Mouse (Mus musculus) forebrain, embryonic 11.5 days (tissue): Measurements from ENCODE around the gene Gpc4. TPM values are rescaled to one million over a fixed set of nuclear protein-coding genes. Genes with fewer than 3 reads are reported as not detected.

Source experiments
- ATAC-seq: fragments of 200-750 bp; cut with Nextera tagmentation; replicated peaks from 2 replicates; pipeline ENCODE4 v1.8.0; 2017; ENCODE audit warnings: moderate TSS enrichment; ENCODE audit not compliant: low FRiP score
- DNase-seq: peaks from one replicate; pipeline ENCODE4 v3.0.0-alpha.2; 2017; ENCODE audit warnings: low spot score
- H3K27ac ChIP-seq: fragments of 300-500 bp; sonication (generic); 2 replicates; pipeline ENCODE4 v1.5.1; 2014; ENCODE audit warnings: low read depth, low read length
- H3K27me3 ChIP-seq: fragments of 300-500 bp; sonication (generic); 2 replicates; pipeline ENCODE4 v1.6.1; 2014; ENCODE audit warnings: mild to moderate bottlenecking, low read length, mixed read lengths; ENCODE audit not compliant: control insufficient read depth, insufficient read depth
- H3K36me3 ChIP-seq: fragments of 300-500 bp; sonication (generic); 2 replicates; pipeline ENCODE4 v1.6.1; 2014; ENCODE audit warnings: mild to moderate bottlenecking, low read length, moderate library complexity, mixed read lengths; ENCODE audit not compliant: control insufficient read depth, insufficient read depth
- H3K4me1 ChIP-seq: fragments of 300-500 bp; sonication (generic); replicated peaks from 2 replicates; pipeline ENCODE4 v1.6.1; 2014; ENCODE audit warnings: low read length, mixed read lengths; ENCODE audit not compliant: control insufficient read depth, insufficient read depth
- H3K4me2 ChIP-seq: fragments of 300-500 bp; sonication (generic); 2 replicates; pipeline ENCODE4 v1.6.1; 2014; ENCODE audit warnings: low read depth, mild to moderate bottlenecking, low read length, moderate library complexity, mixed read lengths; ENCODE audit not compliant: severe bottlenecking
- H3K4me3 ChIP-seq: fragments of 300-500 bp; sonication (generic); 2 replicates; pipeline ENCODE4 v1.5.1; 2014; ENCODE audit warnings: low read depth, low read length
- H3K9ac ChIP-seq: fragments of 300-500 bp; sonication (generic); 2 replicates; pipeline ENCODE4 v1.6.1; 2014; ENCODE audit warnings: low read length
- H3K9me3 ChIP-seq: fragments of 300-500 bp; sonication (generic); 2 replicates; pipeline ENCODE4 v1.6.1; 2016; ENCODE audit warnings: low read length, mixed read lengths; ENCODE audit not compliant: control insufficient read depth
- WGBS: fragments of 180-500 bp; shearing (Covaris S2); extraction: QIAGEN DNeasy Blood & Tissue Kit; methylation state at CpG from one replicate; pipeline ENCODE4 v1.1.7; 2014; 5-methylcytosine and 5-hydroxymethylcytosine counted together
- polyA plus RNA-seq: library from polyadenylated mRNA; unstranded; fragments of >200 nt; fragmentation: Nextera tagmentation; extraction: Ambion mirVana; gene quantifications from 2 replicates; pipeline ENCODE4 v1.2.1, GENCODE M21; 2014

The Gpc4 gene
- polyA plus RNA-seq, 1 experiment from 2014 or later: 80.9 TPM

DNA sequence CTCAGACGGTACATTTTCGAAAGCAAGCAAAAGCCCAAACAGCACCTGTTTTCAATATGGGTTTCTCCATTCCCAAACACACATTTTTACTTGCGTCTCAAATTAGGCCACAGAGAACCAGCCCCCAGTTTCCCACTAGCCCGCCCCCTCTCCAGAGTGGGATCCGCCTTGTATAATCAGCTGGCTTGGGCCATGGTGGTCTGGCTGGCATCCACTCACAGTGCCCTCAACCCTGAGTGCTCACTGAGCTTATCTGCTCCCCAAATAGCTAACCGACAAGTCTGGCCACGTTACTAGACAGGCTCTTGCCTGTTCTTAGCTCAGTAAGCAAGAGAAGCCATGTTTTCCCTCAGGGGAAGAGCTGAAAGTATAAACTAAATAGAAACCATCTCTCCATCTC lies 134.9 kb downstream of the Gpc4 start:
- ATAC-seq: no peak
- no peaks in the 10 kb centered on the region for H3K27me3 ChIP-seq
- H3K4me3 ChIP-seq: no peak overlapping the region
- H3K27ac ChIP-seq: no peak overlapping the region
- WGBS: 83% methylated on average over 7 of the region's 7 CpGs
- no peak overlapping the region for H3K9ac ChIP-seq
- H3K4me1 ChIP-seq: no peaks in the 10 kb centered on the region
- no peaks in the 10 kb centered on the region for H3K9me3 ChIP-seq
- DNase-seq: no peak
- H3K4me2 ChIP-seq: no peak overlapping the region
- no peaks in the 10 kb centered on the region for H3K36me3 ChIP-seq

DNA sequence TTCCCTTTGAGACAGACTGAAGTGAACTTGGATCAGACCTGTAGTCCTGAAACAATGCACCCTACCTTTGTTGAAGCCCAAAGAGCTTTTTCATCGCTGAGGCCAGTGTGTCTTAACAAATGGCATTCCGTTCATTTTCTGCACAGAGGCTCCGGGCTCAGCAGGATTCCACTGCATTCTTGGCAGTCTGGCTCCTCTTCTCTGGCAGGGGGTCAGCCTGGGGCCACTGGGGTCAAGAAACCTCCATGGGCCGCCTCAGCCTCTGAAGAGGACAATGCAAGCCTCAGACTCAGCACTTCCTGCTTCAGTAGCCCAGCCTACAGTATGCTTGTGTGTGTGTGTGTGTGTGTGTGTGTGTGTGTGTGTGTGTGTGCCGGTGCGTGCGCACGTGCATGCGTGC lies 147.4 kb downstream of the Gpc4 start:
- H3K4me3 ChIP-seq: no peak overlapping the region
- 46% methylated on average over 9 of the region's 9 CpGs for WGBS
- no peak overlapping the region for H3K9ac ChIP-seq
- no peaks in the 10 kb centered on the region; the same call in 1 of the 2 replicates for H3K4me1 ChIP-seq
- no peak overlapping the region for H3K4me2 ChIP-seq
- H3K27ac ChIP-seq: no peak overlapping the region
- H3K27me3 ChIP-seq: no peaks in the 10 kb centered on the region
- no peaks in the 10 kb centered on the region for H3K36me3 ChIP-seq
- ATAC-seq (no peak), DNase-seq (peak; percentile 56)
- H3K9me3 ChIP-seq: no peaks in the 10 kb centered on the region

Other genes starting within 250 kb of the Gpc4 start
- gene 1700080O16Rik, start 192.5 kb downstream of the Gpc4 start, polyA plus RNA-seq: not detected in 2 replicates